In the genomic region with DNA sequence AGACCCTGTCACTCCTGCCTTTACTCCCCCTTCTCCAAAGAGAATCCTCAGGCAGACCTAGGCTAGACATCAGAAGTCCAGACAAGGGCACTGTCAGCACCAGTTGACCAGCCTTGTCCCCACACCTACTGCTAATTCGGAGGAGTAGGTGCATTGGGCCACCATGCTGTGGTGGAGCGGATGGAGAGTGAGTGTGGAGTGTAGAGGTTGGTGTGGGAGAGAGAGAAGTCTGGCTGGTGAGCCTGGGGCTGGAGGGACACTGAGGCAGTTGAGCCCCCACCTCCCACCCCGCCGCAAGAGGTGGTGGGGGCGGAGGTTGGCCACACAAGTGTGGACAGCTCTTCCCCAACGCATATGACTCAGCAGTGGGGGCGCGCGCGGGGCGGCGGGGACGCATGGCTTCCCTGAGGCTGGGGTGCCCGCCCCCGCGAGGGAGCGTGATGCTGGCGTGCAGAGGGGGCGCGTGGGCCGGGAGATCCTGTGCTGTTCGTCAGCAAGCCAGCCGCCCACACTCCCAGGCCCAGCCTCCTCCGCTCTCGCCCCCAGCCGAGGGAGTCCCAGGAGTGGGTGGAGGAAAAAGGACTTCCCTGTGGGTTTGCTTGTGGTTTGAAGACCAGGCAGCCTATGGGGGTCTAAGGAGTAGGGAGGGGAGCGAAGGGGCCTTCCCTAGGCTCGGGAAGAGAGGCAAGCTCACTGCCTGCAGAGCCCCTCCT, we compare ENCODE assay signal across 9 mouse cellular contexts. TPM values are rescaled to one million over a fixed set of nuclear protein-coding genes. Genes with fewer than 3 reads are reported as not detected.
DNase-seq lines count a peak whose midpoint lies in the region; ATAC-seq lines count a peak whose summit lies in the region.
"Had no signal": no experiment of that assay in that cellular context is flagged by ENCODE, and none has a peak within 500 bp of the region (broad histone marks: within the 10 kb centered on the region; RNA-seq: fewer than 3 reads in every experiment).

No protein-coding gene starts in this region.

- no peak for DNase-seq in heart, postnatal 10 days
- no peak for DNase-seq in neural tube, embryonic 11.5 days (ENCODE audit: low spot score)
- DNase-seq in neural tube, embryonic 10.5 days (ENCODE audit: extremely low spot score, low spot score) = no peak
- DNase-seq in frontal cortex, postnatal 10 days (ENCODE audit: low spot score in 2 of 2) = no peak

- H3K4me3 ChIP-seq in heart, embryonic 11.5 days (ENCODE audit: low read depth, low read length) = peak overlapping the region; percentile 21
- H3K4me3 ChIP-seq in neural tube, embryonic 11.5 days (ENCODE audit: low read depth, low read length) = no peak overlapping the region
- H3K4me3 ChIP-seq in limb, embryonic 12.5 days (replicated peaks) = peak overlapping the region; percentile 18; the same call in 1 of the 2 replicates
- 0 out of 2 replicates have a peak overlapping the region, but pooled peaks have one; percentile 5 for H3K4me3 ChIP-seq in stomach, embryonic 16.5 days (replicated peaks; ENCODE audit: low read length)

- 4% methylated on average over 27 of the region's 28 CpGs for WGBS in heart, embryonic 11.5 days (ENCODE audit: insufficient replicate concordance)
- 14% methylated on average over 19 of the region's 28 CpGs for WGBS in neural tube, embryonic 11.5 days
- WGBS in limb, embryonic 12.5 days = 9% methylated on average over 20 of the region's 28 CpGs
- WGBS in stomach, embryonic 16.5 days = 5% methylated on average over 27 of the region's 28 CpGs

- peaks cover 6% of the 10 kb centered on the region for H3K4me1 ChIP-seq in heart, embryonic 11.5 days (ENCODE audit: control insufficient read depth, insufficient read depth, low read length)
- H3K4me1 ChIP-seq in neural tube, embryonic 11.5 days (ENCODE audit: control insufficient read depth, insufficient read depth, low read length) = no peaks in the 10 kb centered on the region
- H3K4me1 ChIP-seq in limb, embryonic 12.5 days (replicated peaks) = peaks cover 10% of the 10 kb centered on the region
- no peaks in the 10 kb centered on the region for H3K4me1 ChIP-seq in stomach, embryonic 16.5 days (ENCODE audit: control insufficient read depth, insufficient read depth, low read length)

- H3K27ac ChIP-seq in heart, embryonic 11.5 days (ENCODE audit: low read depth, low read length) = no peak overlapping the region
- H3K27ac ChIP-seq in neural tube, embryonic 11.5 days (ENCODE audit: low read depth, low read length) = no peak overlapping the region
- no peak overlapping the region for H3K27ac ChIP-seq in limb, embryonic 12.5 days
- no peak overlapping the region for H3K27ac ChIP-seq in stomach, embryonic 16.5 days (ENCODE audit: low read length)

- H3K36me3 ChIP-seq in heart, embryonic 11.5 days (ENCODE audit: control insufficient read depth, insufficient read depth, low read length) = no peaks in the 10 kb centered on the region
- no peaks in the 10 kb centered on the region for H3K36me3 ChIP-seq in neural tube, embryonic 11.5 days (ENCODE audit: control insufficient read depth, insufficient read depth, low read length)
- no peaks in the 10 kb centered on the region for H3K36me3 ChIP-seq in limb, embryonic 12.5 days
- H3K36me3 ChIP-seq in stomach, embryonic 16.5 days (ENCODE audit: control insufficient read depth, insufficient read depth, low read length) = no peaks in the 10 kb centered on the region

- H3K9me3 ChIP-seq in heart, embryonic 11.5 days (replicated peaks; ENCODE audit: control insufficient read depth, low read length) = no peaks in the 10 kb centered on the region
- no peaks in the 10 kb centered on the region for H3K9me3 ChIP-seq in neural tube, embryonic 11.5 days (ENCODE audit: control insufficient read depth, low read length)
- H3K9me3 ChIP-seq in limb, embryonic 12.5 days = no peaks in the 10 kb centered on the region
- no peaks in the 10 kb centered on the region for H3K9me3 ChIP-seq in stomach, embryonic 16.5 days (replicated peaks; ENCODE audit: control insufficient read depth, low read length)

- peaks cover 24% of the 10 kb centered on the region for H3K27me3 ChIP-seq in heart, embryonic 11.5 days (ENCODE audit: control insufficient read depth, insufficient read depth, low read length)
- no peaks in the 10 kb centered on the region for H3K27me3 ChIP-seq in neural tube, embryonic 11.5 days (ENCODE audit: control insufficient read depth, insufficient read depth, low read length)
- peaks cover 39% of the 10 kb centered on the region for H3K27me3 ChIP-seq in limb, embryonic 12.5 days
- no peaks in the 10 kb centered on the region for H3K27me3 ChIP-seq in stomach, embryonic 16.5 days (ENCODE audit: control insufficient read depth, insufficient read depth, low read length)

- ATAC-seq in heart, embryonic 11.5 days (replicated peaks; ENCODE audit: insufficient number of reproducible peaks, low FRiP score, low TSS enrichment) = 0 out of 2 replicates have a peak, but pooled peaks have one; percentile 23
- ATAC-seq in neural tube, embryonic 11.5 days (ENCODE audit: insufficient read depth, low FRiP score, low TSS enrichment) = 0 out of 2 replicates have a peak, but pooled peaks have one; percentile 31
- ATAC-seq in limb, embryonic 12.5 days (ENCODE audit: insufficient number of reproducible peaks, insufficient read depth, low FRiP score, low TSS enrichment, low read depth) = no peak; the same call in 1 of the 2 replicates
- no peak for ATAC-seq in stomach, embryonic 16.5 days (ENCODE audit: insufficient read depth, low FRiP score)
- no peak for ATAC-seq in monocyte, adult 5-6 weeks (replicated peaks; ENCODE audit: insufficient number of reproducible peaks, low FRiP score, low TSS enrichment, poor library complexity, severe bottlenecking)

- intact Hi-C loops in heart, postnatal 10 days (cut with DNase I) = no loop called here

- H3K9ac ChIP-seq in heart, embryonic 11.5 days (ENCODE audit: low read depth, low read length) = no peak overlapping the region
- no peak overlapping the region for H3K9ac ChIP-seq in neural tube, embryonic 11.5 days (ENCODE audit: low read length)
- no peak overlapping the region for H3K9ac ChIP-seq in limb, embryonic 12.5 days (replicated peaks)
- H3K9ac ChIP-seq in stomach, embryonic 16.5 days (ENCODE audit: low read length) = no peak overlapping the region

- peak overlapping the region; percentile 55 for H3K4me2 ChIP-seq in heart, embryonic 11.5 days
- peak overlapping the region; percentile 26 for H3K4me2 ChIP-seq in neural tube, embryonic 11.5 days (ENCODE audit: low read depth)
- peak overlapping the region; percentile 47 for H3K4me2 ChIP-seq in limb, embryonic 12.5 days
- peak overlapping the region; percentile 38; the same call in 1 of the 2 replicates for H3K4me2 ChIP-seq in stomach, embryonic 16.5 days (ENCODE audit: low read depth, low read length)

RNA-seq across cellular contexts. Expression of a gene that starts 10.7 kb away (rescaled TPM):
- 0.04 TPM in 1 of 2 replicates, not detected in the other for polyA plus RNA-seq in heart, embryonic 11.5 days (2014; fragmentation: Nextera tagmentation; extraction: Ambion mirVana)
- under 1 TPM; 0.64 to 0.72 TPM for total RNA-seq in heart, postnatal 10 days (2021)
- 2.5 and 2.6 TPM in 2 replicates for polyA plus RNA-seq in neural tube, embryonic 11.5 days (2014; fragmentation: Nextera tagmentation; extraction: Ambion mirVana)
- 0.03 and 0.14 TPM in 2 replicates for polyA plus RNA-seq in limb, embryonic 12.5 days (2016; fragmentation: Nextera tagmentation; extraction: Ambion mirVana)
- 0.12 and 0.21 TPM in 2 replicates for polyA plus RNA-seq in stomach, embryonic 16.5 days (2015; fragmentation: Nextera tagmentation; extraction: Ambion mirVana)
- total RNA-seq in monocyte, adult 5-6 weeks (2017) = not detected in 3 replicates
- total RNA-seq: neutrophil, adult 5-6 weeks had no signal

Comparison
In these comparisons a context has a peak if more than half of its experiments do, and no peak if none do; other contexts are left out.
1. ATAC-seq: peak in heart, embryonic 11.5 days (single experiment) and neural tube, embryonic 11.5 days (single experiment); none in limb, embryonic 12.5 days (single experiment), stomach, embryonic 16.5 days (single experiment) and monocyte, adult 5-6 weeks (single experiment).
2. Peak in every context shown above with its lines, with median percentiles within 50 percentile points of each other: H3K4me2 ChIP-seq.